Mouse (Mus musculus): Measurements from ENCODE around the gene Pard6b. TPM values are rescaled to one million over a fixed set of nuclear protein-coding genes. Genes with fewer than 3 reads are reported as not detected.

Pard6b gene
- total and polyA plus RNA-seq, 3 experiments = 3.9 to 7.6 TPM; not detected in 1

DNA sequence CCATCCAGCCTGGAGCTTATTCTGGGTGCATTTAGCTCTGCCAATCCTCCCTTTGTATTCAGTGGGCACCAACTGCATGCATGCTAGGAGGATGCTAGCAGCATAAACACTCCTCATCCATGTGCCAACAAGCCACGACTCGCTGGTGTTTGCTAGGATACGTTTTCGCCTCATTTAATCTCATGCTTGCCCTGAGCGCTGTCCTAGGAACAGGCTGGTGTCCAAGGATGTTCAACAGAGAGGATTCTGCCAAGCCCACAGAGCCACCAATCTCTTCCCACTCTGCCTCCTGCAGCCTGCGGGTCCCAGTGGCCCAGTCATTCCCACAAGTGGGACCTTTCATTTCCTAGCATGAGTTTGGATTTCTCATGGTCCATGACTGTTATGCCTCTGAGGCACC is 38.8 kb upstream of the Pard6b start:
- Histone ChIP-seq H3K79me2 (ENCODE audit: control insufficient read depth, insufficient read depth, low read length, poor library complexity) (no peaks in the 10 kb centered on the region), H3K9me3 (replicated peaks; ENCODE audit: insufficient read depth, low read length) (no peaks in the 10 kb centered on the region), H3K27ac (ENCODE audit: control insufficient read depth, low read depth, low read length) (no peak overlapping the region), H3K9ac (ENCODE audit: control insufficient read depth, low read depth, low read length, poor library complexity, severe bottlenecking) (no peak overlapping the region), H3K4me1 (ENCODE audit: control insufficient read depth in 1 of 2, insufficient read depth in 2 of 2, low read length in 2 of 2) (no peaks in the 10 kb centered on the region), H3K4me3 (ENCODE audit: control insufficient read depth in 1 of 2, insufficient read depth in 1 of 2, low read depth in 2 of 2, low read length in 2 of 2) (no peak overlapping the region), H3K36me3 (ENCODE audit: control insufficient read depth in 1 of 2, insufficient read depth in 2 of 2, low read length in 2 of 2) (no peaks in the 10 kb centered on the region), H3K27me3 (ENCODE audit: control insufficient read depth in 1 of 2, insufficient read depth in 2 of 2, low read length in 2 of 2) (peaks cover 0 to 4% of the 10 kb centered on the region in 2 experiments; a peak in 3 of 4 replicates)
- TF ChIP-seq NELFE (IDR thresholded peaks at IDR 0.05; ENCODE audit: low read depth, low read length) = no peak
- no peak for TF ChIP-seq GABPA (IDR thresholded peaks at IDR 0.05; ENCODE audit: low read depth, low read length)
- TF ChIP-seq RAD21 (IDR thresholded peaks at IDR 0.05; ENCODE audit: low read depth, low read length) = no peak
- TF ChIP-seq BHLHE40 (IDR thresholded peaks at IDR 0.05; ENCODE audit: borderline replicate concordance, low read depth, low read length) = no peak
- no peak for TF ChIP-seq MXI1 (IDR thresholded peaks at IDR 0.05; ENCODE audit: low read depth, low read length)
- TF ChIP-seq ZC3H11A (IDR thresholded peaks at IDR 0.05; ENCODE audit: low read depth, low read length) = no peak
- TF ChIP-seq MEF2A (IDR thresholded peaks at IDR 0.05; ENCODE audit: extremely low read depth, insufficient replicate concordance, low read depth, low read length, poor library complexity, severe bottlenecking) = no peak
- TF ChIP-seq SIN3A (IDR thresholded peaks at IDR 0.05; ENCODE audit: low read length) = no peak
- TF ChIP-seq CTCF (IDR thresholded peaks at IDR 0.05 in 2 of 3, conservative IDR thresholded peaks at IDR 0.05 in 1 of 3; ENCODE audit: control insufficient read depth in 1 of 3, insufficient read depth in 1 of 3, low read depth in 2 of 3, low read length in 3 of 3, poor library complexity in 1 of 3, severe bottlenecking in 1 of 3) = no peak
- no peak for TF ChIP-seq MYB (IDR thresholded peaks at IDR 0.05; ENCODE audit: low read depth, low read length)
- no peak for TF ChIP-seq ETS1 (IDR thresholded peaks at IDR 0.05; ENCODE audit: low read depth, low read length)
- TF ChIP-seq ELF1 (IDR thresholded peaks at IDR 0.05; ENCODE audit: low read depth, low read length) = no peak
- no peak for TF ChIP-seq KAT2A (conservative IDR thresholded peaks at IDR 0.05; ENCODE audit: low read depth, low read length)
- TF ChIP-seq CHD2 (IDR thresholded peaks at IDR 0.05; ENCODE audit: low read length) = no peak
- TF ChIP-seq ZNF384 (IDR thresholded peaks at IDR 0.05; ENCODE audit: low read depth, low read length) = no peak
- TF ChIP-seq NRF1 (IDR thresholded peaks at IDR 0.05; ENCODE audit: insufficient read depth, low read depth, low read length, poor library complexity, severe bottlenecking) = no peak
- TF ChIP-seq POLR2A (IDR thresholded peaks at IDR 0.05; ENCODE audit: control insufficient read depth in 1 of 2, insufficient read depth in 1 of 2, low read depth in 1 of 2, low read length in 2 of 2, poor library complexity in 1 of 2) = no peak
- TF ChIP-seq ZMIZ1 (IDR thresholded peaks at IDR 0.05; ENCODE audit: low read depth, low read length) = no peak
- DNase-seq (ENCODE audit: low read depth, low spot score) = no peak

DNA sequence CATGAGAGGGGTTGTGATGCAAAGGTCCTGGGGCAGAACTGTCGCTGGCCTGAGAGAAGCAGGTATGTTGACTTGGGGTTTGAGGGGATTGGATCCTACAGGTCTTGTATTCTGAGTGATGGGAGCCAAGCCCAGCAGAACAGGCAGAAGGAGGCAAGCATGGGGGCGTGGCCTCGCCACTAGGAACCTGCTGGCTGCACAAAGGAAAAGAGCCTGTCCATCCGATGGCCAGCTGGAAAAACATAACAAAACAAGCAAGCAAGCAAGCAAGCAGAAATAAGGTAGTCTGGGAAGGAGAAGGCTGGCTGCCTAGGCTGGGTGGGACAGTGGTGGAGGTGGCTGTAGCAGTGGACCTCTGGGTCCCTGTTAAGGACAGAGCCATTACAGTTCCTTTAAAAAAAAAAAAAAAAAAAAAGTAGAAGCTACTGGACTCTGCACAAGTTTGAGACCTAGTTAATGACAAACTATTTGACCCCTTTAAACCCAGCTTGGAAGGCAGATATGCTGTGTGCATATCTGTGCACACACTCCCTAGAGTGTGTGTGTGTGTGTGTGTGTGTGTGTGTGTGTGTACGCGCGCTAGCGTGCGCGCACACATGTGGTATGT is 36.0 kb upstream of the Pard6b start:
- H3K27ac ChIP-seq (ENCODE audit: control insufficient read depth, low read depth, low read length) = no peak overlapping the region
- H3K4me3 ChIP-seq (ENCODE audit: control insufficient read depth in 1 of 2, insufficient read depth in 1 of 2, low read depth in 2 of 2, low read length in 2 of 2) = no peak overlapping the region
- H3K4me1 ChIP-seq (ENCODE audit: control insufficient read depth in 1 of 2, insufficient read depth in 2 of 2, low read length in 2 of 2) = no peaks in the 10 kb centered on the region
- DNase-seq (ENCODE audit: low read depth, low spot score) = no peak
- no peak overlapping the region for H3K9ac ChIP-seq (ENCODE audit: control insufficient read depth, low read depth, low read length, poor library complexity, severe bottlenecking)
- no peaks in the 10 kb centered on the region; a peak in 1 of 4 replicates for H3K27me3 ChIP-seq (ENCODE audit: control insufficient read depth in 1 of 2, insufficient read depth in 2 of 2, low read length in 2 of 2)
- no peaks in the 10 kb centered on the region for H3K9me3 ChIP-seq (replicated peaks; ENCODE audit: insufficient read depth, low read length)
- TF ChIP-seq CTCF (IDR thresholded peaks at IDR 0.05 in 2 of 3, conservative IDR thresholded peaks at IDR 0.05 in 1 of 3; ENCODE audit: control insufficient read depth in 1 of 3, insufficient read depth in 1 of 3, low read depth in 2 of 3, low read length in 3 of 3, poor library complexity in 1 of 3, severe bottlenecking in 1 of 3) (no peak), MAX (IDR thresholded peaks at IDR 0.05; ENCODE audit: low read length) (no peak), RCOR1 (IDR thresholded peaks at IDR 0.05; ENCODE audit: low read depth, low read length) (no peak), ZMIZ1 (IDR thresholded peaks at IDR 0.05; ENCODE audit: low read depth, low read length) (no peak), NRF1 (IDR thresholded peaks at IDR 0.05; ENCODE audit: insufficient read depth, low read depth, low read length, poor library complexity, severe bottlenecking) (no peak), USF1 (IDR thresholded peaks at IDR 0.05; ENCODE audit: low read depth, low read length) (no peak), MAZ (IDR thresholded peaks at IDR 0.05; ENCODE audit: low read depth, low read length) (no peak), JUND (IDR thresholded peaks at IDR 0.05; ENCODE audit: low read depth, low read length) (no peak), ZNF384 (IDR thresholded peaks at IDR 0.05; ENCODE audit: low read depth, low read length) (no peak), NELFE (IDR thresholded peaks at IDR 0.05; ENCODE audit: low read depth, low read length) (no peak), TCF12 (IDR thresholded peaks at IDR 0.05; ENCODE audit: low read depth, low read length) (no peak)
- H3K79me2 ChIP-seq (ENCODE audit: control insufficient read depth, insufficient read depth, low read length, poor library complexity) = no peaks in the 10 kb centered on the region
- no peaks in the 10 kb centered on the region for H3K36me3 ChIP-seq (ENCODE audit: control insufficient read depth in 1 of 2, insufficient read depth in 2 of 2, low read length in 2 of 2)

Data from MEL (cell line).